In the genomic region with DNA sequence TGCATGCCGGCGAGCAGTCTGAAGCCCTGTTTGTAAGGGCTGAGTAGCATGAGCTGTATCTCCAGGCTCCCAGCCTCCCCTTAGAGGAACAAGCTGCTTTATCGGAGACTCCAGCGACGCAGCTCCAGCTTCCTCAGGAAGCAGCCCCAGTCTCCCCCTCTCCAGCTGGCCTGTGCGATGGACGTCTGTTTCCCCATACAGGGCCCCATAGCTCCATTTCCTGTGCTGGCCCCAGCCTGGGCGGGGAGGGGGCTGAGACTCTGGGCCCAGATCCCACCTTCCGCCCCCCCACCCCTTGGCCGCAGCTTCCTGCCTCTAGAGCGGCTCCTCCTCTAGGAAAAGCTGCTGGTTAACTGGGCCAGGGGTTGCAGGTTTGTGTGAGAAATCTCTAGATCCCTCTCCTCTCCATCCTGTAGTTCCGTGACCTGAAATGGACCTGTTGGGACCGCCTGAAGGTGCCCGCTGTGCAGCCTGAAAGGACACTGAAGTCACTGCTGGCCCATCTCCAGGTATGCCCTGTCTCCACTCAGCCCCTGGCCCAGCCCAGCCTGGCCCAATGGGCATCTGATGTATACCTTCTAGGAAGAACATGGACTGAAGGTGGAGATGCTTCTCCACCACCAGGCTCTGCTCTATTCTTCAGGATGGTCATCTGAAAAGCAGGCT, we compare ENCODE assay signal across 10 mouse cellular contexts. TPM values are rescaled to one million over a fixed set of nuclear protein-coding genes. Genes with fewer than 3 reads are reported as not detected.
DNase-seq lines count a peak whose midpoint lies in the region; ATAC-seq lines count a peak whose summit lies in the region.
"Had no signal": no experiment of that assay in that cellular context is flagged by ENCODE, and none has a peak within 500 bp of the region (broad histone marks: within the 10 kb centered on the region; RNA-seq: fewer than 3 reads in every experiment).

A gene (plus strand): TSS at position 378 of the 666 bp plus-strand sequence.

- DNase-seq in cerebellum, postnatal 10 days, result peak; percentile 44 to 51
- no peak for DNase-seq in cerebellum, adult 9-11 months
- DNase-seq in gastrocnemius, postnatal 36 days, result peak; percentile 50 to 52
- DNase-seq in liver, result peak; percentile 91
- peak; percentile 73 for DNase-seq in testis, postnatal 10 days (ENCODE audit: low spot score)

- intact Hi-C loops in gastrocnemius, postnatal 36 days (cut with DNase I), result loop anchor here (2.0 kb wide), 2 partner anchors 16 to 72 kb away; no protein-coding TSS in a partner anchor

- H3K27me3 ChIP-seq in intestine, embryonic 15.5 days (replicated peaks), result no peaks in the 10 kb centered on the region
- H3K27me3 ChIP-seq in midbrain, embryonic 15.5 days (replicated peaks), result peaks cover 11% of the 10 kb centered on the region

- peak; percentile 57 for ATAC-seq in common myeloid progenitor, adult 5-6 weeks (replicated peaks; ENCODE audit: low read depth, poor library complexity, severe bottlenecking)
- peak; percentile 69 for ATAC-seq in intestine, embryonic 15.5 days
- no peak for ATAC-seq in midbrain, embryonic 15.5 days (replicated peaks)

- peak within 1 kb of the TSS; percentile 99 for H3K27ac ChIP-seq in intestine, embryonic 15.5 days
- H3K27ac ChIP-seq in midbrain, embryonic 15.5 days, result peak within 1 kb of the TSS; percentile 68

- H3K9ac ChIP-seq in intestine, embryonic 15.5 days, result peak within 1 kb of the TSS; percentile 77
- no peak within 1 kb of the TSS; the same call in 1 of the 2 replicates for H3K9ac ChIP-seq in midbrain, embryonic 15.5 days

- H3K9me3 ChIP-seq in intestine, embryonic 15.5 days, result no peaks in the 10 kb centered on the region
- H3K9me3 ChIP-seq in midbrain, embryonic 15.5 days, result no peaks in the 10 kb centered on the region

- peak within 1 kb of the TSS; percentile 87 for H3K4me2 ChIP-seq in intestine, embryonic 15.5 days (replicated peaks)
- peak within 1 kb of the TSS; percentile 25; the same call in 1 of the 2 replicates for H3K4me2 ChIP-seq in midbrain, embryonic 15.5 days

- peak within 1 kb of the TSS; percentile 79 for H3K4me3 ChIP-seq in intestine, embryonic 15.5 days (replicated peaks)
- H3K4me3 ChIP-seq in midbrain, embryonic 15.5 days, result no peak within 1 kb of the TSS

- WGBS in intestine, embryonic 15.5 days, result 20% methylated on average over 14 of the region's 14 CpGs
- 58% methylated on average over 14 of the region's 14 CpGs for WGBS in midbrain, embryonic 15.5 days

- H3K36me3 ChIP-seq in intestine, embryonic 15.5 days, result no peaks in the 10 kb centered on the region
- H3K36me3 ChIP-seq in midbrain, embryonic 15.5 days (replicated peaks), result no peaks in the 10 kb centered on the region

- peaks cover 42% of the 10 kb centered on the region for H3K4me1 ChIP-seq in intestine, embryonic 15.5 days (replicated peaks)
- peaks cover 23% of the 10 kb centered on the region for H3K4me1 ChIP-seq in midbrain, embryonic 15.5 days

RNA-seq across cellular contexts. Expression of the gene that starts here (rescaled TPM):
- total RNA-seq in common myeloid progenitor, adult 5-6 weeks (2017), result not detected in 2 replicates
- not detected for total RNA-seq in gastrocnemius, postnatal 36 days (2021)
- 5.7 and 7.2 TPM in 2 replicates for polyA plus RNA-seq in intestine, embryonic 15.5 days (2015; fragmentation: Nextera tagmentation; extraction: Ambion mirVana)
- 0.88 and 1.6 TPM in 2 replicates for polyA plus RNA-seq in midbrain, embryonic 15.5 days (2015; fragmentation: Nextera tagmentation; extraction: Ambion mirVana)
- total RNA-seq: left cerebral cortex, postnatal 36 days had no signal
- polyA plus RNA-seq: C2C12 had no signal

Comparison
In these comparisons a context has a peak if more than half of its experiments do, and no peak if none do; other contexts are left out.
1. Peak in ATAC-seq in common myeloid progenitor, adult 5-6 weeks; RNA of the gene not detected or under 1 TPM.
2. Peak in DNase-seq in gastrocnemius, postnatal 36 days; RNA of the gene not detected or under 1 TPM.